Mouse (Mus musculus): Measurements from ENCODE around the gene Crebbp. TPM values are rescaled to one million over a fixed set of nuclear protein-coding genes. Genes with fewer than 3 reads are reported as not detected.
"Not testable (repeated sequence)": the region's sequence is repeated elsewhere in the genome, so short reads cannot be mapped to it uniquely, and the experiment has no call there.

Crebbp gene
- total RNA-seq, 2 experiments from 2014 or later, result 75.3 to 89.6 TPM

GRCm38 (mm10) chr16:4160898-4161247 is 52.9 kb downstream of the Crebbp start:
- no peak for DNase-seq (ENCODE audit: extremely low spot score in 1 of 2, low spot score in 1 of 2)

GRCm38 (mm10) chr16:4160246-4160897 is 53.4 kb downstream of the Crebbp start:
- no peak for DNase-seq (ENCODE audit: extremely low spot score in 1 of 2, low spot score in 1 of 2)

GRCm38 (mm10) chr16:4153121-4153520 is 60.7 kb downstream of the Crebbp start:
- no peak for DNase-seq (ENCODE audit: extremely low spot score in 1 of 2, low spot score in 1 of 2)

- no peak for DNase-seq (ENCODE audit: extremely low spot score in 1 of 2, low spot score in 1 of 2)
Observed at GRCm38 (mm10) chr16:4138541-4138940, 75.3 kb downstream of the Crebbp start.

GRCm38 (mm10) chr16:4133754-4134153 is 80.0 kb downstream of the Crebbp start:
- no peak for DNase-seq (ENCODE audit: extremely low spot score in 1 of 2, low spot score in 1 of 2)

GRCm38 (mm10) chr16:4128894-4129293 is 84.9 kb downstream of the Crebbp start:
- DNase-seq (ENCODE audit: extremely low spot score in 1 of 2, low spot score in 1 of 2), result no peak

- no peak for DNase-seq (ENCODE audit: extremely low spot score in 1 of 2, low spot score in 1 of 2)
Observed at GRCm38 (mm10) chr16:4117072-4117471, 96.7 kb downstream of the Crebbp start.

- no peak for DNase-seq (ENCODE audit: extremely low spot score in 1 of 2, low spot score in 1 of 2)
Observed at GRCm38 (mm10) chr16:4100374-4100773, 113.4 kb downstream of the Crebbp start.

GRCm38 (mm10) chr16:4097521-4097920 is 116.3 kb downstream of the Crebbp start:
- DNase-seq (ENCODE audit: extremely low spot score in 1 of 2, low spot score in 1 of 2), result no peak

- no peak for DNase-seq (ENCODE audit: extremely low spot score in 1 of 2, low spot score in 1 of 2)
Observed at GRCm38 (mm10) chr16:4096898-4097297, 116.9 kb downstream of the Crebbp start.

GRCm38 (mm10) chr16:4096141-4096540 is 117.7 kb downstream of the Crebbp start:
- DNase-seq (ENCODE audit: extremely low spot score in 1 of 2, low spot score in 1 of 2), result no peak

GRCm38 (mm10) chr16:4087214-4087913 is 126.4 kb downstream of the Crebbp start:
- no peak for DNase-seq (ENCODE audit: extremely low spot score in 1 of 2, low spot score in 1 of 2)

- no peak for DNase-seq (ENCODE audit: extremely low spot score in 1 of 2, low spot score in 1 of 2)
Observed at GRCm38 (mm10) chr16:4085851-4086387, 127.9 kb downstream of the Crebbp start.

GRCm38 (mm10) chr16:4085051-4085450 is 128.7 kb downstream of the Crebbp start:
- DNase-seq (ENCODE audit: extremely low spot score in 1 of 2, low spot score in 1 of 2), result no peak

- not testable (repeated sequence) for DNase-seq (ENCODE audit: extremely low spot score in 1 of 2, low spot score in 1 of 2)
Observed at GRCm38 (mm10) chr16:4080419-4080818, 133.4 kb downstream of the Crebbp start.

GRCm38 (mm10) chr16:4079656-4080055 is 134.1 kb downstream of the Crebbp start:
- DNase-seq (ENCODE audit: extremely low spot score in 1 of 2, low spot score in 1 of 2), result no peak

GRCm38 (mm10) chr16:4078302-4078701 is 135.5 kb downstream of the Crebbp start:
- not testable (repeated sequence) for DNase-seq (ENCODE audit: extremely low spot score in 1 of 2, low spot score in 1 of 2)

GRCm38 (mm10) chr16:4077384-4078061 is 136.3 kb downstream of the Crebbp start, which contains the start of gene Trap1:
Trap1 (minus strand) TSS chr16:4077827.
- peak; percentile 97 to 99 for DNase-seq (ENCODE audit: extremely low spot score in 1 of 2, low spot score in 1 of 2)

- no peak for DNase-seq (ENCODE audit: extremely low spot score in 1 of 2, low spot score in 1 of 2)
Observed at GRCm38 (mm10) chr16:4074836-4075235, 139.0 kb downstream of the Crebbp start.

GRCm38 (mm10) chr16:4074297-4074696 is 139.5 kb downstream of the Crebbp start:
- DNase-seq (ENCODE audit: extremely low spot score in 1 of 2, low spot score in 1 of 2), result no peak

- peak; percentile 35 to 56 for DNase-seq (ENCODE audit: extremely low spot score in 1 of 2, low spot score in 1 of 2)
Observed at GRCm38 (mm10) chr16:4068588-4068987, 145.2 kb downstream of the Crebbp start.
